Mouse (Mus musculus) gastrocnemius, postnatal 25 days (tissue): ENCODE results near the gene Hsp90aa1. TPM values are rescaled to one million over a fixed set of nuclear protein-coding genes. Genes with fewer than 3 reads are reported as not detected.
A peak's percentile ranks its signal among the peaks of the same experiment; 100 is the strongest.
"Not testable (repeated sequence)": the region's sequence is repeated elsewhere in the genome, so short reads cannot be mapped to it uniquely, and the experiment has no call there.

Experiments
- DNase-seq: peaks from one replicate; pipeline ENCODE4 v3.0.0; 2022
- long read RNA-seq, 2 experiments: library from polyadenylated mRNA; stranded (forward); transcript quantifications; one replicate each; pipeline ENCODE4 v2.0.0; 2021
- total RNA-seq, 2 experiments: library from RNA; stranded (reverse); gene quantifications; 1 replicate in 1 of 2; 2 replicates in 1 of 2; pipeline ENCODE4 v1.2.3; 2021

Hsp90aa1 gene
- 10 to 100 TPM; 48.5 to 51.3 TPM for total RNA-seq
- long read RNA-seq, experiment 1, transcript Hsp90aa1-202 (11 exons, 3,281 nt) = major isoform, 5 of 11 reads
- long read RNA-seq, experiment 1, partial matches to known transcripts = 5 of 11 reads
- long read RNA-seq, experiment 1, other reads (novel, unspliced or antisense) = 1 of 11 reads
- long read RNA-seq, experiment 2, transcript Hsp90aa1-202 (11 exons, 3,281 nt) = major isoform, 25 of 28 reads
- long read RNA-seq, experiment 2, partial matches to known transcripts = 3 of 28 reads
- long read RNA-seq, experiment 2, other reads (novel, unspliced or antisense) = 0 of 28 reads

DNA sequence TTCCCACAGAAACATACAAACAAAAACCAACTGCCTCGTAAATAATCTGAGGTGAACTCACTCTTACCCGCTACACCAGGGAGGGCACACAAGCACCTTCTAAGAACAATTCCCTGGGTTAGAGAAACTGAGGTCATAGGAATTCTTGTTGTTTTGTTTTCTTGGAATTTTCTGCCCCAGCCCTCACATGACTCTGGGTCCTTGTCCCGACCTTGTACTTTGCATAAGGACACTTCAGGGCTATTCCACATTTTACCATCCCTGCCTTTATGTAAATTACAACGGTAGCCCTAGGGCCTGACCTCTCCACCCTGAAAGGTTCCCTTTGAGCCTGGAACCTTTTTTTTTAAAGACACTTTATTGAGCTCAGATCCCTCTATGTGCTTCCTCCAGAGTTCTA lies at the start of gene Hsp90aa1:
Gene Hsp90aa1 (minus strand): TSS at position 173 of the 400 bp plus-strand sequence.
- DNase-seq = no peak

DNA sequence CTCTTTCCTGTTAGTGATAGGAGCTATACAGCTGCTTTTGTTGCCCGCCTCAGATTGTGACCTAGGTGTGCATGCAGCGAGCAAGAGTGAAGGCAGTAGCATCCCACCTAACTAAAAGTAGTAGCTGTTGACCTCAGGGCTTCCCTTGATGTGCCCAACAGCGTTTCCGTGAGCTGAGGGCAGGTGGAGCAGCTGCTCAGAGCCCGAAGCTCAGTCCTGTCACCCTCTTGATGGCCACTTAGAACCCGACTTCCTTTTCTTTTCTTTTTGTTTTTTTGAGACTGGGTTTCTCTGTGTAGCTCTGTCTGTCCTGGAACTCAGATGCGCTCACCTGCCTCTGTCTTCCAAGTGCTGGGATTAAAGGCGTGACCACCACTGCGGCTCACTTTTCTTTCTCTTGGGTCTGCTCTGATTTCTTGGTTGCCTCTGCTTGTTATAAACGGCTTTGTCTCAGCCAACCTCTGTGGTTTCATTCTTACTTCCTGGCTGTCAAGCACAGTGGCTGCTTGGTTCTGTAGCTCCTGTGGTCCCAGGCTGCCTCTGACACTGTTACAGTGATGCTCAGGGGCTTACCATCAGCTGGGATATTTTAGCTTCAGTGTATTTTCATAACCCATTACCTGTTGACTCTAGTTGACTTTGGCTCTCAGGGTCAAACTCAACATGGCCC lies 48.4 kb upstream of the Hsp90aa1 start:
- no peak for DNase-seq

DNA sequence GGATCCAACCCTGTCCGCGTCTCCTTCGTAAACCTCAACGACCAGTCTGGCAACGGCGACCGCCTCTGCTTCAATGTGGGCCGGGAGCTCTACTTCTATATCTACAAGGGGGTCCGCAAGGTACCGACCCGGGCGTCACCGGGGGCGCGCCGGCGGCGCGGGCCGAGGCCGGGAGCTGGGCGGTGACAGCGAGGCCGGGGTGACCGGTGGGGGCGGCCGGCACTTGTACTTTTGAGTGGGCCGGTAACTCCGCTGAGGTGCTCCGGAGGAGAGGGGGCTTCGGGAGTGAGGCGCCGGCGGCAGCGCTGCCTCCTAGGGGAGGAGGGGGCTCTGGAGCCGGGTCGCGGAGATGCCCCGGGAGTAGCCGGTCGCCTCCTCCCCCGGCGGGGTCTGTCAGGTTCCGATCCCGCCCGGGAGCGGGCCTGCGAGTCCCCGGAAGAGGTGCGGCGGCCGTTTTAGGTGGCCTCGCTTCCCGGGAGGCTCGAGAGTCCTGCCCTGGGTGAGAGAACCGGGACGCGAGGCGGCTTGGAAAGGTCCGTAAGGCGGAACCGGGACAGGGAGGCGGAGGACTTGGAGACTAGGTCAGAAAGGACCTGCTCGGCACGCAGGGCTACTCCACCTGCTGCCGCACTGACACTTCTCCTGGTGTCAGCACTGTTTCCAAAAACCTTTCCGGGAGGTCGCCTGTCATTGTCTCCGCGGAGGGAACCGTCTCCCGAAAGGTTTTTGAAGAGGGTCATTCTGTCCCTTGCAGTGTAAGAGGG lies 35.8 kb upstream of the Hsp90aa1 start:
- no peak for DNase-seq

DNA sequence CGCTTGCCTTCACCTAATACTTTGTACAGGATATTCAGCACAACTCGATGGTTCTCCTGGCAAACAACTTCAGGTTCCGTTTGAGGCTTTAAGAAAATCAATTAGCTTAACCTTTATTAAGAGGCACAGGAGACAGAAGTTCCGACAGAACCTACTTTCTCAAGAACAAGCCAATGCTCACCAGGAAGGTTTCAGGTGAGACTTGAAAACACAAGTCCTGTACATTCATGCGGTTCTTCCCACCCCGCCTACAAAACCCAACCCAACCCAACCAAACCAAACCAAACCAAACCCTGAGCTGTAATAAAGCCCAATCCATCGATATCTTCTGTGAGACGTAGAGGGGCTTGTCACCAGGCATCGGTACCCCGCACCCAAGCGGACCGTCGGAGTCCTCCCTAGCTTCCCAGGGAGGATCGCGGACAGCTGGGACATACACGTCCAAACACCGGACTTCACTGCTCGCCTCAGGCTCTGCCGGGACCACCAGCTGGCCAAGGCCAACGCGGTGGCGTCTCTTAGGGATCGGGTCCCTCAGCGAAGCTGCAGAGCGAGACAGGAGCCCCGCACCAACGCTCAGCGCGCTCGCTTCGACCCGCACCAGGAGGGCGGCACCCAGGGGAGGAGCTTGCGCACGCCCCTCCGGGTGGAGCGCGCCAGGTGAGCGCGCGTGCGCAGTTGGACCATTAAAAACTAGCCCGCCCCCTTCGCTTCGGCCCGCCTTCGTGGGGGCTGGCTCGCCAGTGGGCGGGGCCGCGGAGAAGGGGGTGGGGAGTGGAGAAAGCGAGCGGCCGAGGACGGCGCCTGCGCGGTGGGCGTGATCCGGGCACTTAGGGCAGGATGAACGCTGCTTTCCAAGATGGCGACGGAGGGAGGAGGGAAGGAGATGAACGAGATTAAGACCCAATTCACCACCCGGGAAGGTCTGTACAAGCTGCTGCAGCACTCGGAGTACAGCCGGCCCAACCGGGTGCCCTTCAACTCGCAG lies 34.9 kb upstream of the Hsp90aa1 start, which contains the start of gene Wdr20:
Gene Wdr20 (plus strand): TSS at position 775 of the 988 bp plus-strand sequence.
- peak; percentile 97 for DNase-seq

DNA sequence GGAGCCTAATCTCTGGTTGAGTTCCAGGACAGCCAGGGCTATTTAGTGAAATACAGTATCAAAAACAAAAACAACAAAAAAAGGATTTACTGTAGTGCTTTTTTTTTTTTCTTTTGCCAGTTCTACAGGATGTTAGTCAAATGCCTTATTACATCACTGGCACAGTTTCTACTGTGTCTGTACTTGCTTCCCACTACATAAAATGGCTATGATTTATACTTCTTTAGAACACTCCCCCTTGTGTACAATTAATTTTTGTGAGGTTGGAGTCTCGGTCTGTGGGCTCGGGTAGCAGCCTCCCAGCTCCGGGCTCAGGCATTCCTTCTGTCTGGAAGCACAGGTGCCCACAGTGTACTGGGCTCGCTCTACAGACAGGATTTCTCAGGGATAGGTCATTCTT lies 34.1 kb upstream of the Hsp90aa1 start:
- no peak for DNase-seq

- DNase-seq = not testable (repeated sequence)
These were observed 30.7 kb upstream of the Hsp90aa1 start for GRCm38 (mm10) chr12:110733254-110733653.

DNA sequence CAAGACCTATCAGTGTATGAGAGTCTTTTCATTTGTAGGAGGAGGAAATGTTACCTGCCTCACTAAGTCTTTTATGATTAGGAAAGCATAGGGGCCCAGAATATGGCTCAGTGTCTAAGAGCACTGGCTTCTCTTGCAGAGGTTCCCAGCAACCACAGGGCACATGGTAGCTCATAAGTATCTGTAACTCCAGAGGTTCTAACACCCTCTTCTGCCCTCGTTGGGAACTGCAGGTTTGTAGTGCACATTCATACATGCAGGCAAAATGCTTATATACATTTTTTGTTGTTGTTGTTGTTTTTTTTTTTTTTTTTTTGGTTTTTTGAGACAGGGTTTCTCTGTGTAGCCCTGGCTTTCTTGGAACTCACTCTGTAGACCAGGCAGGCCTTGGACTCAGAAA lies 23.9 kb upstream of the Hsp90aa1 start:
- no peak for DNase-seq

GRCm38 (mm10) chr12:110725489-110725888 lies 23.0 kb upstream of the Hsp90aa1 start:
- DNase-seq = no peak

DNA sequence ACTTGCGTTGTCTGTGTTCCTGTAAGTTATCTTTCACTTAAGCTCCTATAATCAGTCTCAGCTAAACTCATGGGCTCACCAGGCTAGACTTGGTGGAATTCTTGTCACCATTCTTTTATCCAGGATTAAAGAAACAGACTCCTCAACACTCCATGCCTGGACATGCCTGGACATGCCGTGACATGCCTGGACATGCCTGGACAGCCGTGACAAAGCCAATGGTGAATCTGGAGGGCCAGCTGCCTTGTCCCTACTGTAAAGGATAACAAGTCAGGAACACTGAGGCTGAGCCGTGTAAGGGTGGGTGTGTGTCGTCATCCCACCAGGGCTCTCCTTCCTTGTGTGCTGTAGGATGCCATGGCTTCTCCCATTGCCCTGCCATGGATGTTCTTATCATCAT lies 22.5 kb upstream of the Hsp90aa1 start:
- no peak for DNase-seq

GRCm38 (mm10) chr12:110716004-110716403 lies 13.5 kb upstream of the Hsp90aa1 start:
- DNase-seq = no peak

DNA sequence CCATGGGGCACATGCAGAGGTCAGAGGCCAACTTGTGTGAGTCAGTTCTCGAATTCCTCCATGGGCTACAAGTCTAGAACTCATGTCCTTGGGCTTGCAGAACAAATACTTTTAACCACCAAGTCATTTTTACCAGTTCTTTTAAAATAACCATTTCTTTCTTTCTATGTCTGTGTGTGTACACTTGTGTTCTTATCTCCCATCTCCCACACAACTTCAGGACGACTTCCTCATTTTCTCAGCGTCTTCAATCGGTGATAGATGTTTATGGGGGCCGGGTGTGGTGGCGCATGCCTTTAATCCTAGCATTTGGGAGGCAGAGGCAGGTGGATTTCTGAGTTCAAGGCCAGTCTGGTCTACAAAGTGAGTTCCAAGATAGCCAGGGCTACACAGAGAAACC lies 11.7 kb upstream of the Hsp90aa1 start:
- no peak for DNase-seq

GRCm38 (mm10) chr12:110713784-110714183 lies 11.3 kb upstream of the Hsp90aa1 start:
- no peak for DNase-seq

GRCm38 (mm10) chr12:110711270-110711669 lies 8.7 kb upstream of the Hsp90aa1 start:
- DNase-seq = no peak

GRCm38 (mm10) chr12:110707451-110707850 lies 4.9 kb upstream of the Hsp90aa1 start:
- no peak for DNase-seq

- peak; percentile 53 for DNase-seq
These were observed 4.1 kb upstream of the Hsp90aa1 start for GRCm38 (mm10) chr12:110706337-110707231.

DNA sequence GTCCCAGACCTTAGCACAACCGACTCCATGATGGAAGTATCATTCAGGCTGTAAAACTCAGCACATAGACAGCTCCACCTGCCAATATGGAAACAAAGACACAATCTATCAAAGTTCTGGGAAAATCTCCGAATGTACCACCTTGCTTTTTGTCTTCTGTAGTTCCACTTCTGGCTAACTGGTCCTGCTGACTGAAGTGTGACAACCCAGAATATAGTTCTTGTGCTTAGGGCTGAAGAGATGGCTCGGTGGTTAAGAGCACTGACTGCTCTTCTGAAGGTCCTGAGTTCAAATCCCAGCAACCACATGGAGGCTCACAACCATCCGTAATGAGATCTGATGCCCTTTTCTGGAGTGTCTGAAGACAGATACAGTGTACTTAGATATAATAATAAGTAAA lies 2.9 kb upstream of the Hsp90aa1 start:
- DNase-seq = not testable (repeated sequence)

DNA sequence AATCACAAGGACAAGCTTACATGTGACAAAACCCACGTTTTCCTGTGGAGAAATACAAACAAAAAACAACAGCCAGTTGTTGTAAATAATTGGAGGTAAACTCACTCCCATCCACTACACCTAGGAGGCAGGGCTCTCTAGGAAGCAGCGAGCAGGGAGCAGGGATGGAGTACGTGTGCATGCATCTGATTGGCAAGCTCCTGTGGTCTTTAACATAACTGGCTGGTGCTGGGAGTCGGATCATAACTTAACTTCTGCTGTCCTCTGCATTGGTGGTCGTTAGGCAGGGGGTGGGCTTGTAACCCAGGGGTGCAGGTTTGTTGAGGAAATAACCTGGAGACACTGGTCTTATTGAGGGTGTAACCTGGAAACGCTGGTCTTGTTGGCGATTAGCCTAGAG lies 1.2 kb upstream of the Hsp90aa1 start:
- no peak for DNase-seq

GRCm38 (mm10) chr12:110703008-110703471 lies 512 bp upstream of the Hsp90aa1 start:
- peak; percentile 63 for DNase-seq

DNA sequence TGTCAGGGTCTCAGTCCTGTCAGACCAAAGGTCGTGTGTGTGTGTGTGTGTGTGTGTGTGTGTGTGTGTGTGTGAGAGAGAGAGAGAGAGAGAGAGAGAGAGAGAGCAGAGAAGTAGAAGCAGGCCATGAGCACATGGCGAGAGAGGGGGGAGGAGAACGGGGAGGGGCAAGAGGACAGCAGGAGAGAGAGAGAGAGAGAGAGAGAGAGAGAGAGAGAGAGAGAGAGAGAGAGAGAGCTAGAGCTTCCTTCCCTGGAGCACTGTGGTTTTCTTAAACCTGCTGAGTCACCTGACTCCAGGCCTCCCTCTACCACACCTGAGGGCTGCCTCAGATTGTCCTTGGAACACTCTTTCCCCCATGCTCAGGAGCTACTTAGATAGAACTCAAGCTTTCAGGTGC lies 1.2 kb downstream of the Hsp90aa1 start:
- DNase-seq = not testable (repeated sequence)

DNA sequence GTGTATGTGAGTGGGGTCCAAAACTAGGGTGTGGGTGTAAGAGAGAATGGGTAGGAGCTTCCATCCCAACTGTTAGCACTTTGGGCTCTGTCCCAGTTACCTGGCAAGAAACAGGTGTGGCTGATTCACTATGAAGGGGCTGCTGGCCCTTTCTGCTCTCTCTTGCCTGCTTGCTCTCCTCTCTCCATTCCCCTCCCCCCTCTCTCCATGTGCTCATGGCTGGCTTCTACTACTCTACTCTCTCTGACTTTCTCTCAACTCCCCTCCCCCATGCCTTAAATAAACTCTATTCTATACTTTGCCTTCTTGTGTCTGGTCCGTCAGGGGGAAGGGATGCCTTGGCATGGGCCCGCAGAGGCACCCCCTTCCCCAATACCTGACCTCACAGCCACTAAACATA lies 1.8 kb downstream of the Hsp90aa1 start:
- no peak for DNase-seq

DNA sequence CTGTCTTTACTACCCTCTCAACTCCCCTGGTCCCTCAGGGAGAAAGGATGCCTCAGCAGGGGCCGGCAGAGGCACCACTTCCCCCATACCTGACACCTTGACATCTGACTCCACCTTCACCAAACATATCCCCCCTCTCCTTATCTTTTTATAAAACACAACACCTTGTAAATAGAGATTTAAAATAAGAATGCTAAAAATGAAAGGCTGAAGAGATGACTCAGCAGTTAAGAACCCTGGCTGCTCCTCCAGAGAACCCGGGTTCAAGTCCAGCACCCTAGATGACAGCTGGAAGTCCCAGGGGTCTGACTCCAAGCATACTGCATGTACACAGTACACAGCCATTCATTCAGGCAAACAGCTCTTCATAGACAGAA lies 3.4 kb downstream of the Hsp90aa1 start:
- no peak for DNase-seq
